Mouse (Mus musculus) E14TG2a.4 (cell line): ENCODE measurements around the gene Mettl8.
A peak's percentile ranks its signal among the peaks of the same experiment; 100 is the strongest.

ENCODE experiments used
- CTCF ChIP-seq: conservative IDR thresholded peaks from 2 replicates; pipeline ENCODE4 v1.5.1; 2014; ENCODE audit warnings: low read length
- NANOG ChIP-seq: IDR thresholded peaks from 2 replicates; pipeline ENCODE4 v1.6.1; 2014; ENCODE audit warnings: borderline replicate concordance, low read length, mixed read lengths
- POU5F1 ChIP-seq: IDR thresholded peaks from 2 replicates; pipeline ENCODE4 v1.6.1; 2014; ENCODE audit warnings: low read length, borderline replicate concordance

DNA sequence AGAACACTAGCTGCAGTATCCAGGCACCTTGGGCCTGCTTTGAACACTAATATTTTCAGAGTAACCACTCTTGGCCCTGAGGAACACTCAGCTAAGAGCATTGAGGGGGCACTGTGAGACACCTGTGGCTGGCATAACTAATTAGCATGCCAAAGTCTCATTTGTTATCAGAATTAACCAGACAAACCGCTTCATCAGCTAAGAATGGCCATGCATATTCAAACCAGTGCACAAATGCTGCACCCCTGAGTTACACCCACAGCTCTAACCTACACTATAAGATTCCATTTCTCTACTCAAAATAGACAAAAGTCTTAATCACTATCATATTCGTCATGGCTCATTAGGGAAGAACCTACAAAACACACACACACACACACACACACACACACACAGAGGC is 103.4 kb downstream of the Mettl8 start:
- no peak for TF ChIP-seq CTCF
- TF ChIP-seq NANOG = no peak
- TF ChIP-seq POU5F1 = 0 out of 2 replicates have a peak, but pooled peaks have one; percentile 8
